Mouse (Mus musculus) bone marrow macrophage, adult 2 months (primary cell): Measurements from ENCODE around the gene Scnn1b.

Experiments
- CTCF ChIP-seq: IDR thresholded peaks from 2 replicates; pipeline ENCODE4 v1.5.1; 2012; ENCODE audit warnings: low read depth, mild to moderate bottlenecking, low read length, moderate library complexity
- POLR2A ChIP-seq: IDR thresholded peaks from 2 replicates; pipeline ENCODE4 v1.6.1; 2012; ENCODE audit warnings: mild to moderate bottlenecking, low read depth, low read length, borderline replicate concordance

DNA sequence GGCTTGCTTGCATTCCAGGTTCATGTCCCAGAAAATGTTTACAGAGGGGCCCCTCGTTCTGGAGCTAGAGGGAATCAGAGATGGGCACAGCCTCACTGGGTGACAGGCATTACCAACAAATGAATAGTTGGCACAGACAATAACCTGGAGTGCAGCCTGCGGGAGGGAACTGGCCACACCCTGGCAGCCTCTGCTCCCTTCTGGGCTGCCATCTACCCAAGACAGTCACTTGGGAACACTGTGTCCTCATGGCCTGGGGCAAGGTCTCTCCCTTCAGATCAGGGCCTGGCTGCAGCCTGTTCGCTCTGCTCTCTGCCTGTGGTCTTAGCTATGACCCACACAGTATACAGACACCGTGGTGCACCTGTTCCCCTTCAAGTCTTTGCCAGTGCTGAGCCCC is 42.0 kb downstream of the Scnn1b start:
- TF ChIP-seq CTCF (no peak), POLR2A (no peak)
